Mouse (Mus musculus): ENCODE data around the gene Spast. TPM values are rescaled to one million over a fixed set of nuclear protein-coding genes. Genes with fewer than 3 reads are reported as not detected.
"Not testable (repeated sequence)": the region's sequence is repeated elsewhere in the genome, so short reads cannot be mapped to it uniquely, and the experiment has no call there.

Gene Spast
- total RNA-seq, 2 experiments from 2014 or later, result 50.0 to 50.5 TPM

DNA sequence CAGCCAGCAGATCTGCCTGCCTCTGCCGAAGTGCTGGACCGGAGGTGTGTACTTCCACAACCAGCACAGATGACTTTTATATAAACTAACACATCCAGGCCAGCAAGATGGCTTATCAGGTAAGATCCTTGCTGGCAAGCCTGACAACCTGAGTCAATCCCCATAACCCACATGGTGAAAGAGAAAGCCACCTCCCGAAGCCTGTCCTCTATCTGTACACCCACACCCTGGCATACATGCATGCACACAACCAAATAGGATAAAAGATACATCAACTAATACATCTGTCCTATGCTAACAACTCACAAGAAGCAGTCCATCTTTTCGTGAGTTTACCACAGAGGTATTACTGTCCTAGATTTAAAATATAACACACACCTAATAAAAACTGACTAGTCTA is 34.7 kb upstream of the Spast start:
- DNase-seq (ENCODE audit: low spot score in 2 of 2), result no peak
- no peak for TF ChIP-seq CTCF (conservative IDR thresholded peaks at IDR 0.05)
- H3K4me3 ChIP-seq, result no peak overlapping the region
- no peak overlapping the region for H3K27ac ChIP-seq

GRCm38 (mm10) chr17:74305616-74306015 is 33.2 kb upstream of the Spast start:
- H3K4me3 ChIP-seq, result no peak overlapping the region
- H3K27ac ChIP-seq, result no peak overlapping the region
- no peak for DNase-seq (ENCODE audit: low spot score in 2 of 2)
- TF ChIP-seq CTCF (conservative IDR thresholded peaks at IDR 0.05), result no peak

- H3K27ac ChIP-seq, result no peak overlapping the region
- no peak overlapping the region for H3K4me3 ChIP-seq
- no peak for DNase-seq (ENCODE audit: low spot score in 2 of 2)
- no peak for TF ChIP-seq CTCF (conservative IDR thresholded peaks at IDR 0.05)
Measured at GRCm38 (mm10) chr17:74306021-74306420, 32.8 kb upstream of the Spast start.

GRCm38 (mm10) chr17:74315445-74316308 is 23.1 kb upstream of the Spast start:
- DNase-seq (ENCODE audit: low spot score in 2 of 2), result no peak
- TF ChIP-seq CTCF (conservative IDR thresholded peaks at IDR 0.05), result no peak
- H3K27ac ChIP-seq, result peak overlapping the region; percentile 92
- H3K4me3 ChIP-seq, result peak overlapping the region; percentile 63

DNA sequence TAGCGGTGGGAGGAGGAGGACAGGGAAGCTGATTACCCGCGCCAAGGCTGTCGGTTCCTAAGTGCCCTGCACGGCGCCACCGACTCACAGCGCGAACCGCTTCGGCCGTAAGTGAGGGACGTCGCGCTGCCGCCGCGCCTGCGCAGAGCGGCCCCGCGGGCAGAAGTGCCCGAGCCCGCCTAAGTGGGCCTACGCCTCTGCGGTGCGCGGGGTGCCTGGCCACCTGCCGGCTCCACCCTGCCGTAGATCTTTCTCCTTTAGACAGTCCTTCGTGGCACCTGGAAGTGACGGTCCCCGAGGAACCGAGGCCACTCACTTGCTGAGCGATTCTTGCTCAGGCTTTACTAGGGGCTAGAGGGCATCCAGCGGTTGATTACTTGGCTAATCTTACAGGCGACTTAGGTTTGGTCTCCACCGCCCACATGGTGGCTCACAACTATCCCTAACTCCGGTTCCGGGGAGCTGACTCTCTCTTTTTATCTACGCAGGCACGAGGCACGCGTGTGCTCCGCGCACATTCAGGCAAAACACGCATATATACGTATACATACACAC is 22.4 kb upstream of the Spast start:
- peak; percentile 34; the same call in 1 of the 2 replicates for TF ChIP-seq CTCF (conservative IDR thresholded peaks at IDR 0.05)
- Histone ChIP-seq H3K4me3 (peak overlapping the region; percentile 63), H3K27ac (peak overlapping the region; percentile 92)
- peak; percentile 80 to 83 for DNase-seq (ENCODE audit: low spot score in 2 of 2)

- no peak overlapping the region for H3K4me3 ChIP-seq
- no peak for DNase-seq (ENCODE audit: low spot score in 2 of 2)
- no peak overlapping the region for H3K27ac ChIP-seq
- TF ChIP-seq CTCF (conservative IDR thresholded peaks at IDR 0.05), result peak; percentile 40
Measured at GRCm38 (mm10) chr17:74318721-74319120, 20.1 kb upstream of the Spast start.

DNA sequence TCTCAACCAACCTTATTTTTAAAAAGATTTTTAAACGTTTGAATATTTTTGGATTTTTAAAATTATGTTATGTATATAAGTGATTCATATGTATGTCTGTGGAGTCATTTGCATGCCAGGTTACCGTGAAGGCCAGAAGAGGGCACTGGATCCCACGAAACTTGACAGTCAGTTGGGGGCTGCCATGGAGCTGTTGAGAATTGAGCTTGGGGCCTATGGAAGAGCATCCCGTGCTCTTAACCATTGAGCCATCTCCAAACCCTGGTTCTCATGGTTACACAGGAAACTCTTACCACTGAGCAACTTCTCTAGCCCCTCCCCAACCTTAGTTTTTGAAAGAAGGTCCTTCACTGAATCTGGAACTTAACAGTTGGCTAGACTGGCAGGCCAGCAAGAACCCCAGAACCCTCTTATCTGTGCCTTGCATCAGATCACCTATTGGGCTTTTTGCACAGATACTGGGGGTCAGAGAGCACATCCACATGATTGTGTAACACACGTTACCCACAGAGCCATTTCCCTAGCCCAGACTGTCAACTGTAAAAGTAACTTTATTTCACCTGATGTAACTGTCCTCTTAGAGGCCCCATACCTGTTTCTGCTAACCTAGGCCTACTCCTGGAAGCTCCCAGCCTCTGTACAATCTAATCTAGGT is 16.3 kb upstream of the Spast start:
- DNase-seq (ENCODE audit: low spot score in 2 of 2), result no peak
- no peak overlapping the region for H3K4me3 ChIP-seq
- H3K27ac ChIP-seq, result no peak overlapping the region
- peak; percentile 49 for TF ChIP-seq CTCF (conservative IDR thresholded peaks at IDR 0.05)

GRCm38 (mm10) chr17:74323844-74324243 is 14.9 kb upstream of the Spast start, which contains the start of gene Dpy30:
Gene Dpy30 (minus strand): TSS chr17:74323944.
- Histone ChIP-seq H3K27ac (no peak within 1 kb of the TSS), H3K4me3 (no peak within 1 kb of the TSS)
- TF ChIP-seq CTCF (conservative IDR thresholded peaks at IDR 0.05), result no peak
- DNase-seq (ENCODE audit: low spot score in 2 of 2), result no peak

GRCm38 (mm10) chr17:74327195-74327594 is 11.6 kb upstream of the Spast start:
- H3K27ac ChIP-seq; DNase-seq (ENCODE audit: low spot score in 2 of 2); H3K4me3 ChIP-seq: not testable (repeated sequence)

GRCm38 (mm10) chr17:74328146-74328545 is 10.6 kb upstream of the Spast start:
- DNase-seq (ENCODE audit: low spot score in 2 of 2), result peak; percentile 13 to 39
- not testable (repeated sequence) for H3K4me3 ChIP-seq, H3K27ac ChIP-seq
- peak; percentile 77 for TF ChIP-seq CTCF (conservative IDR thresholded peaks at IDR 0.05)

GRCm38 (mm10) chr17:74331049-74331676 is 7.6 kb upstream of the Spast start:
- Histone ChIP-seq H3K4me3 (no peak overlapping the region), H3K27ac (no peak overlapping the region)
- DNase-seq (ENCODE audit: low spot score in 2 of 2), result no peak
- TF ChIP-seq CTCF (conservative IDR thresholded peaks at IDR 0.05), result no peak

DNA sequence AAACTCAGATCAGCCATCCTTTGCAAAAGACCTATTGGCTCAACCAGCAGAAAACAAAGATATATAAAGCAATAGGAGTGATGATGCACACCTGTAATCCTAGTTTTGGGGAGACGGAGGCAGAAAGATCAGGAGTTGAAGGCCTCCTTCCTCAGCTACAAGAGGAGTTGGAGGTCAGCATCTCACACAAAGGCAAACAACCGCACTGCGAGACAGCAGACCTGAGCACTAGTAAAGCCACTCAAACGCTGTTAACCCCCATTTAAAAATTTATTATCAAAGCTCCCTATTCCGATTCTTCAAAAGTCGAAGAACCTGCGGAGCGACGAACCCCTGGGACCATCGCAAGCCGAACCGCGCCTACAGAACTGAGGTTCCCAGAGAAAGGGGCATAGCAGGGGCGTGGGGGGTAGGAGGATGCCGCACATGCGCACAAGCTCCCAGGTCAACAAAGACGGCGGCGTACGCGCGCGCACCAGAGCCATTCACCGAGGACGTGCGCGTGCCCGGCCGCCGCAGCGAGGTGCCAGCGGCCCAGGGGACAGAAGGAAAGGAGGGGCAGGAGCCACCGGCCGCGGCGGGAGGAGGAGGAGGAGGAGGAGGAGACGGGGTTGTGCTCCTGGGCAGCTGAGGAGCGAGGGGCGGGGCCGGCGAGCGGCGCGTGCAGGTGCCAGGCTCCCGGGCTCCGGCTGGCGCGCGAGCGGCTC is 409 bp upstream of the Spast start:
- peak; percentile 94 to 96 for DNase-seq (ENCODE audit: low spot score in 2 of 2)
- H3K4me3 ChIP-seq, result peak overlapping the region; percentile 85
- H3K27ac ChIP-seq, result peak overlapping the region; percentile 94
- TF ChIP-seq CTCF (conservative IDR thresholded peaks at IDR 0.05), result no peak

Data from layer of hippocampus, adult 2 months (tissue).